Mouse (Mus musculus) embryonic facial prominence, embryonic 10.5 days (tissue): ENCODE measurements around the gene Dcaf12. TPM values are rescaled to one million over a fixed set of nuclear protein-coding genes. Genes with fewer than 3 reads are reported as not detected.

ENCODE experiments used
- DNase-seq: peaks from one replicate; pipeline ENCODE4 v3.0.0-alpha.2; 2017; ENCODE audit warnings: low spot score
- H3K27ac ChIP-seq: fragments of 300-500 bp; sonication (generic); replicated peaks from 2 replicates; pipeline ENCODE4 v1.5.1; 2016; ENCODE audit warnings: mild to moderate bottlenecking
- H3K27me3 ChIP-seq: fragments of 300-500 bp; sonication (generic); replicated peaks from 2 replicates; pipeline ENCODE4 v1.6.1; 2016; ENCODE audit warnings: low read depth, mild to moderate bottlenecking; ENCODE audit not compliant: poor library complexity, severe bottlenecking
- H3K36me3 ChIP-seq: fragments of 300-500 bp; sonication (generic); replicated peaks from 2 replicates; pipeline ENCODE4 v1.6.1; 2016; ENCODE audit warnings: mild to moderate bottlenecking, moderate library complexity
- H3K4me1 ChIP-seq: fragments of 300-500 bp; sonication (generic); 2 replicates; pipeline ENCODE4 v1.6.1; 2016
- H3K4me3 ChIP-seq: fragments of 300-500 bp; sonication (generic); 2 replicates; pipeline ENCODE4 v1.5.1; 2016; ENCODE audit warnings: mild to moderate bottlenecking, moderate library complexity
- H3K9me3 ChIP-seq: fragments of 300-500 bp; sonication (generic); 2 replicates; pipeline ENCODE4 v1.6.1; 2016; ENCODE audit warnings: mild to moderate bottlenecking
- WGBS: fragments of 180-500 bp; shearing (Covaris S2); methylation state at CpG from one replicate; pipeline ENCODE4 v1.1.7; 2016; 5-methylcytosine and 5-hydroxymethylcytosine counted together
- polyA plus RNA-seq: library from polyadenylated mRNA; unstranded; fragments of >200 nt; fragmentation: Nextera tagmentation; extraction: Ambion mirVana; gene quantifications from 2 replicates; pipeline ENCODE4 v1.2.1, GENCODE M21; 2016

Gene Dcaf12
- polyA plus RNA-seq, 1 experiment from 2014 or later: 62.0 TPM

DNA sequence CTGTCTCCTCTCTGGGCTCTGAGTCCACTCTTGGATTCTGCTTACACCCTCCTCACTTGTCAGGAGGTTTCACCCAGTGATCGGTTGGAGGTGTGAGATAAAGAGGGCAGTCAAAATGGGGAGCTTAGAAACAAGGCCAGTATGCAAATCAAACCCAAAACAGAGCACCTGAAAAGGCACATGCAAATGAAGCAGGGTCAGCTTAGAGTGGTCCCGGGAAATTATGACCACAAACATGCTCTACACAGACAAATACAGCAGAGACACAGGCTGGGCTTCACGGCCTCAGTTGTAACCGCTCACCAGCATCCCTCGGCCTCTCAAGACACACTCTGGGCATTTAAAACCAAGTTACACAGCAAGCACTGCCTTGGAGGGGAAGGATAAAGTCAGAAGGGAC is 15.7 kb downstream of the Dcaf12 start:
- Histone ChIP-seq H3K4me3 (no peak overlapping the region), H3K36me3 (peaks cover 99% of the 10 kb centered on the region), H3K27ac (no peak overlapping the region), H3K9me3 (no peaks in the 10 kb centered on the region), H3K4me1 (0 out of 2 replicates have a peak, but pooled peaks cover 3% of the 10 kb centered on the region), H3K27me3 (no peaks in the 10 kb centered on the region)
- WGBS: 94% methylated on average over 5 of the region's 5 CpGs
- DNase-seq: no peak

DNA sequence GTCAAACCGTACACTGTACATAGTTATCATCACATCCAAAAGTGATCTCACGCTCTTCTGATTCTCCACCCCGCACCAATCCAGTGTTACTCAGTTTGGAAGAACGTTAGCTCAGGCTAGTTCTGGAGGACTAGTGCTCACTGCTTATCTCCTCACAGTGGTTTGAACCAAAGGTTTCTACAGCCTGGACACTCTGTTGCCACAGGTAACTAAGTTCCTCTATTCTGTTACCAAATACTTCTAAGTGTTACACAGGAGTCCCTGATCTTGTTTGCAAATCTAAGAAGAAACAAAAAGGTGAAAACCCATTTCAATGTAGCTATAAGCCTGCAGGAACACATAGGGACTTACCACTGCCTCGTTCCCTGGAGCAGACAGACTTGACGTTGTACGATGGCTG is 18.7 kb downstream of the Dcaf12 start:
- H3K9me3 ChIP-seq: no peaks in the 10 kb centered on the region
- DNase-seq: no peak
- H3K4me3 ChIP-seq: no peak overlapping the region
- 94% methylated on average over 7 of the region's 7 CpGs for WGBS
- H3K27me3 ChIP-seq: no peaks in the 10 kb centered on the region
- peaks cover 100% of the 10 kb centered on the region for H3K36me3 ChIP-seq
- no peaks in the 10 kb centered on the region for H3K4me1 ChIP-seq
- H3K27ac ChIP-seq: no peak overlapping the region

GRCm38 (mm10) chr4:41295507-41295906 is 19.2 kb downstream of the Dcaf12 start:
- Histone ChIP-seq H3K9me3 (no peaks in the 10 kb centered on the region), H3K36me3 (peaks cover 100% of the 10 kb centered on the region), H3K27me3 (no peaks in the 10 kb centered on the region), H3K4me1 (no peaks in the 10 kb centered on the region), H3K27ac (no peak overlapping the region), H3K4me3 (no peak overlapping the region)
- no peak for DNase-seq
- 95% methylated on average over 11 of the region's 11 CpGs for WGBS

DNA sequence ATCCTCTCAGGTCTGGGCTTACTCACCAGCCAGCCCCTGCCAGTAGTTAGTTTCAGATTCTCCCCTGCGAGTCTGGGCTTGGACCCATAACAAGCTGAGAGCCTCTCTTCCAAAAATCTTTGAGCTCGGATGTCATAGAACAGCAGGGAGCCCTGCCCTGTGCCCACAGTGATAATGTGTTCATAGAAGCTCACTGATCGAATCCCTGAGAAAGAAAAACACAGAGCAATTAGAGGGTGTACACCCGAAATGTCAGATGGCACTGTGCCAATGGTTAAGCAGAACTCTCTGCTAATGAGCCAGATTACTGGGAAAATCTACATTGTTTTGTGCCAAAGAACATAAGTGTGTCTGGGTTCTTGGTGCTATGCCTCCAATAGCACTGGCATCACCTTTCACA is 20.8 kb downstream of the Dcaf12 start:
- no peak for DNase-seq
- Histone ChIP-seq H3K36me3 (peaks cover 94% of the 10 kb centered on the region), H3K9me3 (no peaks in the 10 kb centered on the region), H3K4me3 (no peak overlapping the region), H3K27ac (no peak overlapping the region), H3K27me3 (no peaks in the 10 kb centered on the region), H3K4me1 (no peaks in the 10 kb centered on the region)
- 82% methylated on average over 4 of the region's 4 CpGs for WGBS

DNA sequence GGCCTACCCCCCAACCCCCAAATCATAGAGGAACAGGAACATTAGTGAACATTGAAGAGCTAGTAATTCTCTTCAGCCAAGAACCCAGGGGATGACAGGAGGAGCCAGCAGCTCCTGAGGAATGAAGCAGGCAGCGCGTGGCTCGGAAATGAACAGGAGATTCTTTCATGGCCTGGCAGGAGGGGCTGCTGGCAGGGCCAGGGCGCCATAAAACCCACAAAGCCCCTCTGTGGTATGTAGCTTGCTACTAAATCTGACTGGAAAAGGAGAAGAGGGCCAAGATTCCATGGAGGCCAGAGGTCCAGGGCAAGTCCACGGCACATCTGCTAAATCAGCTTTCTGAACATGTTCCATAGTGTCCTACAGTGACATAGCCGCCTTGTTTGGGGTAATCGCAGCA is 24.9 kb downstream of the Dcaf12 start:
- H3K4me1 ChIP-seq: 0 out of 2 replicates have a peak, but pooled peaks cover 4% of the 10 kb centered on the region
- no peak overlapping the region for H3K4me3 ChIP-seq
- DNase-seq: no peak
- 71% methylated on average over 7 of the region's 7 CpGs for WGBS
- no peaks in the 10 kb centered on the region for H3K27me3 ChIP-seq
- no peak overlapping the region for H3K27ac ChIP-seq
- no peaks in the 10 kb centered on the region for H3K9me3 ChIP-seq
- peaks cover 52% of the 10 kb centered on the region for H3K36me3 ChIP-seq

DNA sequence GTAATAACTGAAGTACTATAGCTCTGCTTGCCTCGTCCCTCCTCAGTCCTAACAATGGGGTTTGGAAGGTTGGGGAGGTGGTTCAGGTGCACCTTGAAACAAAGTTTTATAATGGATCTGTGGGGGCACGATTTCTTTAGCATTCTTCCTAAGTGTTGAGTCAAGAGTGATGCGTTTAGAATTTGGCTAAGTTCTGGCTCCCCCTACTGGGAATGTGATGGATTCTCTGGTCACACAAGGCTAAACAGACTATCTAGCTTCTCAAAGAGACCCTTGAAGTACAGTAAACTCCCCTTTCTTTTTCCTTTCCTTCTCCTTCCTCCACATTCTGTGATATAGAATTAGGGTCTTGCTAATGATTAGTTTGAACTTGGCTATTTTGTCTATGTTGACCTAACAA is 28.3 kb downstream of the Dcaf12 start:
- Histone ChIP-seq H3K27me3 (no peaks in the 10 kb centered on the region), H3K9me3 (no peaks in the 10 kb centered on the region), H3K4me1 (0 out of 2 replicates have a peak, but pooled peaks cover 4% of the 10 kb centered on the region), H3K4me3 (no peak overlapping the region), H3K27ac (no peak overlapping the region), H3K36me3 (peaks cover 19% of the 10 kb centered on the region)
- 22% methylated on average over 3 of the region's 3 CpGs for WGBS
- DNase-seq: peak; percentile 15

- WGBS: 74% methylated on average over 2 of the region's 2 CpGs
- H3K27ac ChIP-seq: peak overlapping the region; percentile 41; the same call in 1 of the 2 replicates
- peak; percentile 38 for DNase-seq
- 0 out of 2 replicates have a peak, but pooled peaks cover 4% of the 10 kb centered on the region for H3K4me1 ChIP-seq
- H3K9me3 ChIP-seq: no peaks in the 10 kb centered on the region
- H3K27me3 ChIP-seq: no peaks in the 10 kb centered on the region
- no peak overlapping the region for H3K4me3 ChIP-seq
- no peaks in the 10 kb centered on the region for H3K36me3 ChIP-seq
Observed at GRCm38 (mm10) chr4:41284087-41284486, 30.6 kb downstream of the Dcaf12 start.

- Histone ChIP-seq H3K4me1 (peaks cover 27% of the 10 kb centered on the region), H3K4me3 (peak overlapping the region; percentile 90), H3K36me3 (peaks cover 16% of the 10 kb centered on the region), H3K9me3 (no peaks in the 10 kb centered on the region), H3K27me3 (no peaks in the 10 kb centered on the region), H3K27ac (peak overlapping the region; percentile 95)
- no peak for DNase-seq
- 76% methylated on average over 5 of the region's 5 CpGs for WGBS
Observed at GRCm38 (mm10) chr4:41275927-41276326, 38.8 kb downstream of the Dcaf12 start.

DNA sequence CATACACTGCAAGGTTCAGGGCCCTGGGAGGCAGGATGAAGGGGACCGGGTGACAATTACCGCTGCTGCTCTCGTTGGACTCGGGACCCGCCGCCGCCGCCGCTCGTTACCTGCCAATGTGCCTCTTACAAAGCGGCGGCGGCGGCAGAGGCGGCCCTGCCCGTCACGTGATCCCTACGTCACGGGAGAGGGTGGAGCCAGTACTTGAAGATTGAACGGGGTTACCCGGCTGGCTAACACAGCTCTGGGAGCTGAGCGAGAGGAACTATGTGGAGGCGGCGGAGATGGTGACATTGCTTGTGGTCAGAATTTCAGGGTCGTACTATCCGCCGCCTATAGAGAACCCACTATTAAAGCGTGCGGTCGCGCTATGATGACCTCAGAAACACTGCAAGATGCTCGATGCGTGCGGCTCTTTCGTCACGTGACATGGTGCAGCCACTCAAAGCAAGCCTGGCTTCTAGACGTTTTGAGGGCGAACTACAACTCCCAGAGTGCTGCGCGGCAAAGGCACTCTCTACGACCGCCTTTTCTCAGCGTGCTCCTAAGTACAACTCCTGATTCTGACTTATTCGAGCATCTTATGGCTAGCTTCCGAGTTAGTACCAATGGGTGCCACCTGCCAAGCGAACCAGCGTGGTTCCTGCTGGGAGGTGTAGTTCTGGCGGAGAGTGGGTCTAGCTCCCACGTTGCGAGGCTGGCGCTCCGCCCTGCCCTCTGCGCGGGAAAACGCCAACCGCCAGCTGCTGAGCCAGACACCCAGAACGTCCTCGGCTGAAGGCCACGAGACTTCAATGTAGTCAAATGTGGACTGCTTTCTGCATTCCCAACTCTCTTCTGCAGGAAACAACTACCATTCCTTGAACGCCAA is 39.5 kb downstream of the Dcaf12 start, which contains the start of gene Ubap2:
Gene Ubap2, minus strand, starts transcription at position 165 of the 871 bp plus-strand sequence.
- Histone ChIP-seq H3K9me3 (no peaks in the 10 kb centered on the region), H3K4me3 (peak within 1 kb of the TSS; percentile 90), H3K4me1 (peaks cover 27% of the 10 kb centered on the region), H3K36me3 (peaks cover 23% of the 10 kb centered on the region), H3K27me3 (no peaks in the 10 kb centered on the region), H3K27ac (peak within 1 kb of the TSS; percentile 95)
- under 1% methylated on average over 60 of the region's 60 CpGs for WGBS
- DNase-seq: peak; percentile 95

DNA sequence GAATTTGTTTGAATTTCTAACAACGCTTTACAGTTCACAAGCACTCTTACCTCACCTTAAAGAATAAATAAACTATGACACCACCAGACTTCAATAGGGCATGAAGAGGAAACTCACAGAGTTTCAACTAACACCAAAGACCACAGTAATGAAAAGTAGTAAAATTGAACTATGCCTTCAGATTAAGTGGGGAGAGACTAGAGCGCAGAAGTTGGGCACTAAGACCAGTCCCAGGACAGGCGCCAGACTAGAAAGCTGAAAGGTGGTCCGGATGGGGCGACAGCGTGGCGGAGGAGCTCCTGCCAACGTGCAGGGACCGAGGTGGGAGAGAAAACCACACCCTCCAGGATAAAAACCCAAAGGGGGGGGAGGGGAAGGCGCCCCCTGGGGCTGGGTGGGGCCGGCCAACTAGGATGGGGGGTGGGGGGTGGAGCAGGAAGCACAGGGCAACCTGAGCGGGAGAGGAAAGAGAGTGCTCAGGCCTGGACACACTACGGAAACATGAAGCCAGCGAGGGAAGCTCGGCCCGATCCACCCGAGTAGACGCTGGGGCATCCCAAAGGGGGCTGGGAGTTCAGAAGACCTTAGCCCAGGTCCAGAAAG is 40.2 kb downstream of the Dcaf12 start:
- Histone ChIP-seq H3K36me3 (peaks cover 30% of the 10 kb centered on the region), H3K27ac (peak overlapping the region; percentile 95)

DNA sequence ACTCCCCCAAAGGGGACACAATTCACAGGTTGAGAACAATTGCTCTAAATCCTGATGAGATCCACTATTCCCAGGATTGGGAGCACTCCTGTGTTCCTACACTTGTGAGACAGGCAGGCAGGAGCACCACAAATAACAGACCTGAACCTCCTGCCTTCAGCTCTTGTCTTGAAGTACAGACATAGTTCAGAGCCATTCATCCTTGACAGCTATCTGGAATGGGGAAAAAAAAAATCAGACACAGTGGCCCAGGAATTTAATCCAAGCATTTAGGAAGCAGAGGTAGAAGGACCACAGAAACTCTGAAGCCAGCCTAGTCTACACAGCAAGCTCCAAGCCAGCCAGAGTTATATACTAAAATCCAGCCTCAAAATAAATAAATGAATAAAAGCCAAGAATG is 46.6 kb downstream of the Dcaf12 start:
- H3K4me1 ChIP-seq: peaks cover 12% of the 10 kb centered on the region
- H3K4me3 ChIP-seq: no peak overlapping the region
- no peak overlapping the region for H3K27ac ChIP-seq
- no peaks in the 10 kb centered on the region for H3K9me3 ChIP-seq
- H3K27me3 ChIP-seq: no peaks in the 10 kb centered on the region
- no peak for DNase-seq
- peaks cover 89% of the 10 kb centered on the region for H3K36me3 ChIP-seq

More for the DNA sequence above, 40.2 kb downstream of the Dcaf12 start:
- H3K27me3 ChIP-seq: no peaks in the 10 kb centered on the region
- H3K4me3 ChIP-seq: peak overlapping the region; percentile 90
- H3K9me3 ChIP-seq: no peaks in the 10 kb centered on the region
- no peak for DNase-seq
- WGBS: 2% methylated on average over 18 of the region's 18 CpGs
- peaks cover 27% of the 10 kb centered on the region for H3K4me1 ChIP-seq

GRCm38 (mm10) chr4:41266350-41266749 is 48.3 kb downstream of the Dcaf12 start:
- Histone ChIP-seq H3K9me3 (no peaks in the 10 kb centered on the region), H3K27ac (no peak overlapping the region), H3K4me3 (no peak overlapping the region), H3K36me3 (peaks cover 95% of the 10 kb centered on the region), H3K4me1 (no peaks in the 10 kb centered on the region), H3K27me3 (no peaks in the 10 kb centered on the region)
- no peak for DNase-seq
- 94% methylated on average over 4 of the region's 4 CpGs for WGBS

DNA sequence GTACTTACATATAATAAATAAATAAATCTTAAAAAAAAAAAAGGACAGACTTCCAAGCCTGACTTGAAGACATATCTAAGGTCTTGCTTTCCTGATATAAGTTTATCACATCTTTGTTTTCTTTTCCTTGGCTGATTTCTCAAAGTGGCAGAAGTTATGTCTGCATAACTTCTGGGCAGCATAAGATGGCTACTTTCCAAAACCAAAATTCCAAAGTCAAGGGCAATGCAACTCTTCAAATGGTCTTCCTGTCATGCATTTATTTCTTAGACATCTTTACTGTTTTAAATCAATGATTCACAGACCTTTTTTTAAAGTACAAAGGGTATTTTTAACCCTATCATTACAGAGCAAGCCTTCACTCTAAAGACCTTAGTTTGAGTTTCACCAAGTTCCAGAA is 54.0 kb downstream of the Dcaf12 start:
- H3K36me3 ChIP-seq: peaks cover 85% of the 10 kb centered on the region
- no peaks in the 10 kb centered on the region for H3K27me3 ChIP-seq
- no peak for DNase-seq
- H3K9me3 ChIP-seq: no peaks in the 10 kb centered on the region
- H3K4me3 ChIP-seq: no peak overlapping the region
- H3K27ac ChIP-seq: no peak overlapping the region
- no peaks in the 10 kb centered on the region for H3K4me1 ChIP-seq
